In genomic region chr14:120330881-120331514, GRCm38 (mm10) we compare ENCODE assay signal across 24 mouse cellular contexts. TPM values are rescaled to one million over a fixed set of nuclear protein-coding genes. Genes with fewer than 3 reads are reported as not detected.
DNase-seq lines count a peak whose midpoint lies in the region; ATAC-seq lines count a peak whose summit lies in the region.
"Had no signal": no experiment of that assay in that cellular context is flagged by ENCODE, and none has a peak within 500 bp of the region (broad histone marks: within the 10 kb centered on the region; RNA-seq: fewer than 3 reads in every experiment).

No protein-coding gene starts in this region.

- ATAC-seq in kidney, embryonic 15.5 days (replicated peaks; ENCODE audit: low FRiP score), result no peak
- peak; percentile 67 for ATAC-seq in intestine, embryonic 16.5 days
- ATAC-seq in megakaryocyte progenitor cell, adult 5-6 weeks (replicated peaks; ENCODE audit: poor library complexity), result no peak
- ATAC-seq: lung, postnatal 0 days; midbrain, embryonic 15.5 days had no signal

- H3K27ac ChIP-seq in kidney, embryonic 15.5 days, result 0 out of 2 replicates have a peak overlapping the region, but pooled peaks have one; percentile 10
- no peak overlapping the region for H3K27ac ChIP-seq in intestine, embryonic 16.5 days (ENCODE audit: low read length)
- H3K27ac ChIP-seq: heart, embryonic 15.5 days; hindbrain, embryonic 14.5 days; kidney, postnatal 0 days; limb, embryonic 15.5 days; liver, embryonic 15.5 days; midbrain, embryonic 15.5 days; neural tube, embryonic 15.5 days had no signal

- no peaks in the 10 kb centered on the region for H3K27me3 ChIP-seq in kidney, embryonic 15.5 days
- no peaks in the 10 kb centered on the region for H3K27me3 ChIP-seq in intestine, embryonic 16.5 days (replicated peaks; ENCODE audit: control insufficient read depth, insufficient read depth, low read length)
- H3K27me3 ChIP-seq: heart, embryonic 15.5 days; limb, embryonic 15.5 days; liver, embryonic 15.5 days; midbrain, embryonic 15.5 days; neural tube, embryonic 15.5 days had no signal

- peaks cover 17% of the 10 kb centered on the region for H3K36me3 ChIP-seq in kidney, embryonic 15.5 days
- H3K36me3 ChIP-seq in intestine, embryonic 16.5 days (ENCODE audit: control insufficient read depth, insufficient read depth, low read length), result no peaks in the 10 kb centered on the region; the same call in 1 of the 2 replicates
- H3K36me3 ChIP-seq: liver, embryonic 15.5 days; midbrain, embryonic 15.5 days; neural tube, embryonic 15.5 days had no signal

- H3K4me3 ChIP-seq in kidney, embryonic 15.5 days (replicated peaks), result no peak overlapping the region
- no peak overlapping the region for H3K4me3 ChIP-seq in intestine, embryonic 16.5 days (ENCODE audit: low read length)
- H3K4me3 ChIP-seq: erythroblast, embryonic 14.5 days; heart, embryonic 15.5 days; limb, embryonic 15.5 days; liver, embryonic 15.5 days; midbrain, embryonic 15.5 days; neural tube, embryonic 15.5 days had no signal

- DNase-seq in cerebellum, postnatal 10 days, result peak; percentile 49 to 68
- no peak for DNase-seq in cerebellum, postnatal 4 days (ENCODE audit: low spot score in 2 of 2)
- DNase-seq in heart, adult 11 months, result peak; percentile 86
- no peak for DNase-seq in heart, postnatal 4 days
- no peak for DNase-seq in kidney, adult 9 months
- DNase-seq: adrenal gland, postnatal 36 days; B cell, adult 2 months; gastrocnemius, postnatal 14 days; layer of hippocampus, postnatal 36 days; right cerebral cortex, postnatal 14 days; spleen, adult 18-20 months; thymus, postnatal 36 days had no signal

- H3K9me3 ChIP-seq in kidney, embryonic 15.5 days (replicated peaks), result no peaks in the 10 kb centered on the region
- no peaks in the 10 kb centered on the region for H3K9me3 ChIP-seq in intestine, embryonic 16.5 days (ENCODE audit: control insufficient read depth, low read length)
- H3K9me3 ChIP-seq: heart, embryonic 15.5 days; limb, embryonic 15.5 days; liver, embryonic 15.5 days; midbrain, embryonic 15.5 days; neural tube, embryonic 15.5 days had no signal

- peaks cover 36% of the 10 kb centered on the region for H3K4me1 ChIP-seq in kidney, embryonic 15.5 days
- H3K4me1 ChIP-seq in intestine, embryonic 16.5 days (ENCODE audit: control insufficient read depth, insufficient read depth, low read length), result peaks cover 10% of the 10 kb centered on the region
- H3K4me1 ChIP-seq: midbrain, embryonic 15.5 days had no signal

- H3K9ac ChIP-seq in kidney, embryonic 15.5 days, result no peak overlapping the region
- H3K9ac ChIP-seq in intestine, embryonic 16.5 days (ENCODE audit: low read depth, low read length), result no peak overlapping the region
- H3K9ac ChIP-seq: heart, embryonic 15.5 days; hindbrain, embryonic 14.5 days; limb, embryonic 15.5 days; liver, embryonic 15.5 days; midbrain, embryonic 15.5 days; neural tube, embryonic 15.5 days had no signal

- no peak overlapping the region for H3K4me2 ChIP-seq in kidney, embryonic 15.5 days
- H3K4me2 ChIP-seq in intestine, embryonic 16.5 days (ENCODE audit: low read depth, low read length), result no peak overlapping the region
- H3K4me2 ChIP-seq: heart, embryonic 15.5 days; hindbrain, embryonic 14.5 days; limb, embryonic 15.5 days; liver, embryonic 15.5 days; midbrain, embryonic 15.5 days; neural tube, embryonic 15.5 days had no signal

- WGBS in kidney, embryonic 15.5 days, result 78% methylated on average over 13 of the region's 13 CpGs
- 79% methylated on average over 13 of the region's 13 CpGs for WGBS in intestine, embryonic 16.5 days

RNA-seq across cellular contexts. Expression of gene Mbnl2, which starts 55.5 kb away (rescaled TPM):
- total RNA-seq in heart, postnatal 4 days (2021), result 100 to 1,000 TPM; 193 TPM
- polyA plus RNA-seq in kidney, embryonic 15.5 days (2015; fragmentation: Nextera tagmentation; extraction: Ambion mirVana), result 91.4 and 91.7 TPM in 2 replicates
- polyA plus RNA-seq in intestine, embryonic 16.5 days (2015; fragmentation: Nextera tagmentation; extraction: Ambion mirVana), result 114 and 127 TPM in 2 replicates
- total RNA-seq in megakaryocyte progenitor cell, adult 5-6 weeks (2015), result 94.4 and 97.8 TPM in 2 replicates
- 63.2 and 70.4 TPM in 2 replicates for total RNA-seq in megakaryocyte progenitor cell, adult 5-6 weeks (2017)

Comparison
In these comparisons a context has a peak if more than half of its experiments do, and no peak if none do; other contexts are left out.
1. DNase-seq: peak in cerebellum, postnatal 10 days (2 of 2) and heart, adult 11 months (single experiment); none in cerebellum, postnatal 4 days (0 of 2), heart, postnatal 4 days (single experiment) and kidney, adult 9 months (single experiment).